Mouse (Mus musculus): ENCODE results near the gene Mfap3l.

GRCm38 (mm10) chr8:60663552-60663951 lies 30.9 kb downstream of the Mfap3l start:
- TF ChIP-seq CTCF (IDR thresholded peaks at IDR 0.05) (no peak), EP300 (IDR thresholded peaks at IDR 0.05) (no peak)
